Mouse (Mus musculus): Measurements from ENCODE around the gene Wdcp. TPM values are rescaled to one million over a fixed set of nuclear protein-coding genes. Genes with fewer than 3 reads are reported as not detected.

Gene Wdcp
- polyA plus RNA-seq, 1 experiment from 2014 or later, result 10.4 TPM

DNA sequence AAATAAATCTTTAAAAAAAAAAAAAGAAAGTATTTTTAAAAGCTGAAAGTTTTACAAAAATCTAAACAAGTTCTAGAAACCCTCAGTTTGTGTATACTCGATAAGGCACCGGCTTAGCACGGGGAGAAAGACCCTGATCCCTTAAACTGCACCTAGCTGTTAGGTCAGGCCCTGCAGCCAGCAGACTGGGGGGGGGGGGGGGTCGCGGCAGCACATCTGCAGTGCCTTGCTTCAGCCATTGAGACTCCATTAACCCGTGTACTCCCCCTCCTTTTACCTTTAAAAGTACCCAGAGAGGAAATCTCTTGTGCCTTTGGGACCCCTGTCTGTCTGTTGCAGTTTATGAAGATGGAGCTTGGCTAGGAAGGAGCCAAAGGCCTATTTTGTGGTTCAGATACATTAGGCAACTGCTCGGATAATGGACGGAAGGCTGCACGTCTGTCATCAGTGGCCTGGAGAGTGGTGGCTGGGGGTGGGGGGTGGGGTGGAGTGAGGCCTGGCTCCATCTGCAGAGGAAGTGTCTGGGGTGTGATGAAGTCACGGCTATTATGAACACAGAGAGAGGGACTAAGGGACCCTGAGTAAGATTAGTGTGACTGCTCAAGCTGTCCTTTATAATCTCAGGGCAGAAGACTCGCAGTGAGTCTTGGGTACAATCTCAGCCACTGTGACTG is 16.3 kb downstream of the Wdcp start:
- no peaks in the 10 kb centered on the region for H3K27me3 ChIP-seq (replicated peaks; ENCODE audit: control insufficient read depth, insufficient read depth, low read length)
- no peak overlapping the region for H3K9ac ChIP-seq (ENCODE audit: low read depth, low read length)
- H3K36me3 ChIP-seq (ENCODE audit: control insufficient read depth, insufficient read depth, low read length), result peaks cover 30% of the 10 kb centered on the region
- ATAC-seq (ENCODE audit: low read depth) (peak; percentile 21; the same call in 1 of the 2 replicates), DNase-seq (ENCODE audit: low spot score) (peak; percentile 24)
- H3K9me3 ChIP-seq (ENCODE audit: control insufficient read depth, low read length), result no peaks in the 10 kb centered on the region
- WGBS, result 34% methylated on average over 11 of the region's 11 CpGs
- no peak overlapping the region for H3K4me2 ChIP-seq (ENCODE audit: low read depth, low read length)
- no peak overlapping the region for H3K27ac ChIP-seq (replicated peaks; ENCODE audit: low read depth, low read length)
- H3K4me3 ChIP-seq (ENCODE audit: low read depth, low read length), result no peak overlapping the region
- H3K4me1 ChIP-seq (ENCODE audit: control insufficient read depth, insufficient read depth, low read length), result peaks cover 11% of the 10 kb centered on the region

- H3K4me3 ChIP-seq (ENCODE audit: low read depth, low read length), result no peak overlapping the region
- WGBS, result 94% methylated on average over 4 of the region's 4 CpGs
- H3K4me2 ChIP-seq (ENCODE audit: low read depth, low read length), result no peak overlapping the region
- no peaks in the 10 kb centered on the region for H3K27me3 ChIP-seq (replicated peaks; ENCODE audit: control insufficient read depth, insufficient read depth, low read length)
- no peaks in the 10 kb centered on the region for H3K9me3 ChIP-seq (ENCODE audit: control insufficient read depth, low read length)
- H3K27ac ChIP-seq (replicated peaks; ENCODE audit: low read depth, low read length), result no peak overlapping the region
- DNase-seq (ENCODE audit: low spot score), result no peak
- H3K4me1 ChIP-seq (ENCODE audit: control insufficient read depth, insufficient read depth, low read length), result peaks cover 13% of the 10 kb centered on the region
- H3K36me3 ChIP-seq (ENCODE audit: control insufficient read depth, insufficient read depth, low read length), result peaks cover 4% of the 10 kb centered on the region; the same call in 1 of the 2 replicates
- no peak overlapping the region for H3K9ac ChIP-seq (ENCODE audit: low read depth, low read length)
- no peak for ATAC-seq (ENCODE audit: low read depth)
Measured at GRCm38 (mm10) chr12:4862672-4863071, 19.6 kb downstream of the Wdcp start.

DNA sequence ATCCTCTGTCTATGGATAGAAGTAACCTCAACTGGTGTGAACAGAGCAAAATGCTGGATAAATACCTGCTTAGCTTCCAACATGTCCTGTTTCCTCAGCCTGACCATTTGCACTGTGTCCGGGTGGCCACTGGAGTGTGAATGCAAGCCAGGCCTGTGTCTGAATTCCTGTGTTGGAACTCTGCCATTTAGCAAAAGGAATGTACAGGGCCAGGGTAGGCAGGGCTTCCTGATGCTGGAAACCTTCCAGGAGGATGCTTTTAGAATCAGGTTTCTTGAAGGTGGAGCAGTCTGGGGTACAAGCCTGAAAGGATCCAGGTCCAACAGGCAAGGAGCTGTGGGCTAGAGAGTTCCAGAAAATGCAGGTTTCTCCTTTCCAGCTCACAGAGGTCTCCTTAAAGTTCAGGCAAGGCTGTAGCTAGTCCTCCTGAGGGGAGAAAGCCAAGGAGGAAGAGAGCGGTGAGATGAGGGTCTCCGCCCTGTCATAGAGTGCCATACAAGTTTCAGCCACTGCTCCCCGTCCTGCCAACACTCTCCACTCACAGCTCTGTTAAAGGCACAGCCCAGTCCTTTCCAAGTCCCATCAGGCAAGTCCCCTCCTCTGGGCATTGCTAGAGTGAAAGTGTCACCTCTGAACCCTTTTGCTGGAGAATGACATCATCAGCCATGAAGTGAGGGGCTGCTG is 20.7 kb downstream of the Wdcp start:
- H3K4me3 ChIP-seq (ENCODE audit: low read depth, low read length), result no peak overlapping the region
- no peak overlapping the region for H3K4me2 ChIP-seq (ENCODE audit: low read depth, low read length)
- H3K27me3 ChIP-seq (replicated peaks; ENCODE audit: control insufficient read depth, insufficient read depth, low read length), result no peaks in the 10 kb centered on the region
- H3K9me3 ChIP-seq (ENCODE audit: control insufficient read depth, low read length), result no peaks in the 10 kb centered on the region
- 0 out of 2 replicates have a peak overlapping the region, but pooled peaks have one; percentile 11 for H3K9ac ChIP-seq (ENCODE audit: low read depth, low read length)
- H3K36me3 ChIP-seq (ENCODE audit: control insufficient read depth, insufficient read depth, low read length), result no peaks in the 10 kb centered on the region
- 41% methylated on average over 4 of the region's 4 CpGs for WGBS
- H3K4me1 ChIP-seq (ENCODE audit: control insufficient read depth, insufficient read depth, low read length), result peaks cover 13% of the 10 kb centered on the region
- peak overlapping the region; percentile 61 for H3K27ac ChIP-seq (replicated peaks; ENCODE audit: low read depth, low read length)
- DNase-seq (ENCODE audit: low spot score) (peak; percentile 89), ATAC-seq (ENCODE audit: low read depth) (peak; percentile 79)

DNA sequence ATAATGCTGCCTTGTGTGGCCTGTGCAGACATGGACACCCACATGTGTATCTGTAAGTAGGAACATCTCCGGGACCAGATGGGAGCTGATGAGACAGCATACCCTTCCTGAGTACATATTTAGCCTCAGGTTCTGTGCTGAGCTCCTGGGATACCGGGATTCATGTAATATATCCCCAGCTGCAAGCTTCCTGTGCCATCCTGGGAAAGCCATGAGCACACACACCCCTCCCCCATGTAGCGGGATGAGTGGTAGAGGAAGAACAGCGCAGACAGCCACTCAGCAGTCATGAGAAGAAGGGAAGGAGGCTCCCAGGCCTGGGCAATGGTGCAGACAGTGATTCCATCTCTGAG is 21.2 kb downstream of the Wdcp start:
- ATAC-seq (ENCODE audit: low read depth), result peak; percentile 7; the same call in 1 of the 2 replicates
- peak; percentile 22 for DNase-seq (ENCODE audit: low spot score)
- Histone ChIP-seq H3K4me2 (ENCODE audit: low read depth, low read length) (no peak overlapping the region), H3K27me3 (replicated peaks; ENCODE audit: control insufficient read depth, insufficient read depth, low read length) (no peaks in the 10 kb centered on the region), H3K27ac (replicated peaks; ENCODE audit: low read depth, low read length) (peak overlapping the region; percentile 61), H3K9me3 (ENCODE audit: control insufficient read depth, low read length) (no peaks in the 10 kb centered on the region), H3K4me1 (ENCODE audit: control insufficient read depth, insufficient read depth, low read length) (peaks cover 13% of the 10 kb centered on the region), H3K36me3 (ENCODE audit: control insufficient read depth, insufficient read depth, low read length) (no peaks in the 10 kb centered on the region), H3K4me3 (ENCODE audit: low read depth, low read length) (no peak overlapping the region), H3K9ac (ENCODE audit: low read depth, low read length) (0 out of 2 replicates have a peak overlapping the region, but pooled peaks have one; percentile 11)
- WGBS, result 62% methylated on average over 4 of the region's 4 CpGs

GRCm38 (mm10) chr12:4868924-4869323 is 25.8 kb downstream of the Wdcp start:
- WGBS, result 75% methylated on average over 8 of the region's 8 CpGs
- no peak for DNase-seq (ENCODE audit: low spot score)

DNA sequence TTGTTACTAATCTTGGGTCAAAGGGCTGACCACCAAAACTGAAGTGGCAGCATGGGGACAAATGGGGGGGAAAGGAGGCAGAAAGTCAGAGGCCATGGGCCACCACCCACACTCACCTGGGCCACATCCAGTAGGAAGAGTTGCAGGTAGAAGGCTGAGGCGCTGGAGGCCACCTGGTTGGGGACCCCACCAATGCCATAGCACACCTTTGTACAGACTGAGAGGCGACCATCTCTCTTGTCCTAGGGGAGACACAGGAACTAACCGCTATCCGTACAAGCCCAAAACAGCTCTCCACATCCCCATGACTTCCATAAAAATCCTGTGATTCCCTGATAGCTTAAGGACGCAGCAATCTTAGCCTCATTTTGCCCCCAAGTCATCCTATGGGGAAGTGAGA is 28.2 kb downstream of the Wdcp start:
- no peaks in the 10 kb centered on the region for H3K27me3 ChIP-seq (replicated peaks; ENCODE audit: control insufficient read depth, insufficient read depth, low read length)
- no peak overlapping the region for H3K27ac ChIP-seq (replicated peaks; ENCODE audit: low read depth, low read length)
- H3K9ac ChIP-seq (ENCODE audit: low read depth, low read length), result no peak overlapping the region
- WGBS, result 85% methylated on average over 5 of the region's 5 CpGs
- DNase-seq (ENCODE audit: low spot score) (no peak), ATAC-seq (ENCODE audit: low read depth) (no peak)
- H3K4me2 ChIP-seq (ENCODE audit: low read depth, low read length), result no peak overlapping the region
- no peaks in the 10 kb centered on the region for H3K9me3 ChIP-seq (ENCODE audit: control insufficient read depth, low read length)
- no peaks in the 10 kb centered on the region for H3K36me3 ChIP-seq (ENCODE audit: control insufficient read depth, insufficient read depth, low read length)
- H3K4me3 ChIP-seq (ENCODE audit: low read depth, low read length), result no peak overlapping the region
- peaks cover 13% of the 10 kb centered on the region; the same call in 1 of the 2 replicates for H3K4me1 ChIP-seq (ENCODE audit: control insufficient read depth, insufficient read depth, low read length)

More at GRCm38 (mm10) chr12:4868924-4869323, 25.8 kb downstream of the Wdcp start:
- H3K9me3 ChIP-seq (ENCODE audit: control insufficient read depth, low read length), result no peaks in the 10 kb centered on the region
- no peak overlapping the region for H3K4me2 ChIP-seq (ENCODE audit: low read depth, low read length)
- no peaks in the 10 kb centered on the region for H3K36me3 ChIP-seq (ENCODE audit: control insufficient read depth, insufficient read depth, low read length)
- no peak for ATAC-seq (ENCODE audit: low read depth)
- H3K27me3 ChIP-seq (replicated peaks; ENCODE audit: control insufficient read depth, insufficient read depth, low read length), result no peaks in the 10 kb centered on the region
- H3K4me3 ChIP-seq (ENCODE audit: low read depth, low read length), result no peak overlapping the region
- H3K4me1 ChIP-seq (ENCODE audit: control insufficient read depth, insufficient read depth, low read length), result peaks cover 12% of the 10 kb centered on the region
- H3K27ac ChIP-seq (replicated peaks; ENCODE audit: low read depth, low read length), result no peak overlapping the region
- no peak overlapping the region for H3K9ac ChIP-seq (ENCODE audit: low read depth, low read length)

DNA sequence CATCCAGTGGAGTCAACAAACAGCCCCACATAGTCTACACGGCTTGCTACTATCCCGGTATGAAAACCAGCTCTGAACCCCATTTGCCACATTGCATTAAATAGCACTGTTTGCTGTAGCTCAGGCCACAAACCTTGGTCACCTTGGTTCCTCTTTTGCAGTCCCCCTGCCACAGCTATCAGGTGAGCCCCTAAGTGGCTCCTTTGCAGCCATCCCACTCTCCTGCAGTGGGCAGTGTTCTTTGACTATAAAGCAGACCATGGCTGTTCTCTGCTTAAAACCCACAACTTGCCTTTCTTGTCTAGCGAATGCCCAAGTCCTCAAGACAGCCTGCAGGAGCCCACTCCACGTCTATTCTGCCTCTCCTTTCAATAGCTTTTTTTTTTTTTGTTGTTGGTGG is 29.2 kb downstream of the Wdcp start:
- no peak overlapping the region for H3K9ac ChIP-seq (ENCODE audit: low read depth, low read length)
- H3K4me1 ChIP-seq (ENCODE audit: control insufficient read depth, insufficient read depth, low read length), result peaks cover 13% of the 10 kb centered on the region; the same call in 1 of the 2 replicates
- no peak overlapping the region for H3K27ac ChIP-seq (replicated peaks; ENCODE audit: low read depth, low read length)
- WGBS, result 64% methylated on average over 4 of the region's 4 CpGs
- DNase-seq (ENCODE audit: low spot score), result no peak
- H3K27me3 ChIP-seq (replicated peaks; ENCODE audit: control insufficient read depth, insufficient read depth, low read length), result no peaks in the 10 kb centered on the region
- H3K9me3 ChIP-seq (ENCODE audit: control insufficient read depth, low read length), result no peaks in the 10 kb centered on the region
- H3K4me3 ChIP-seq (ENCODE audit: low read depth, low read length), result no peak overlapping the region
- H3K36me3 ChIP-seq (ENCODE audit: control insufficient read depth, insufficient read depth, low read length), result no peaks in the 10 kb centered on the region
- no peak overlapping the region for H3K4me2 ChIP-seq (ENCODE audit: low read depth, low read length)
- no peak for ATAC-seq (ENCODE audit: low read depth)

DNA sequence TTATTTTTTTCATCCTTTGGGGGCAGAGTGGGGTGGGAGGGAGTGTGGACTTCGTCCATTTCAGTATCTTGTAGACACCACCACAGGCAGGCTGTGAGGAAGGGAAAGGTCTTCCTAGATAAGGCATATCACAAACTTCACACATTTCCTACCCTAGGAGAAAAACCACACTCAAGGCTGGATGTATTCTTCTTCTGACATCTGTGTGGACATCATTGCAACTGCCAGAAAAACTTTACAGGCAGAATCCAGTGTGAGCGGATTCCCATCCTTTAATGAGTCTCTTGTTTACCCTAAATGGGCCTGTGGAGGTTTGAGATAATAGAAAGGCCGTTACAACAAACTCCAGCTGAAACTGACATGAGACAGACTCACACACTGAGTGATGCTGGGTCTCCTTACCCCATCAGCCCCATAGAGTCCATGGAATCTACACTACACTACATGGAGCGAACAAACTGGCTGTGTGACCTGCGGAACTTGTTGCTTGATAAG is 29.9 kb downstream of the Wdcp start:
- H3K4me2 ChIP-seq (ENCODE audit: low read depth, low read length), result no peak overlapping the region
- H3K9me3 ChIP-seq (ENCODE audit: control insufficient read depth, low read length), result no peaks in the 10 kb centered on the region
- no peaks in the 10 kb centered on the region for H3K27me3 ChIP-seq (replicated peaks; ENCODE audit: control insufficient read depth, insufficient read depth, low read length)
- H3K4me3 ChIP-seq (ENCODE audit: low read depth, low read length), result no peak overlapping the region
- no peak overlapping the region for H3K27ac ChIP-seq (replicated peaks; ENCODE audit: low read depth, low read length)
- no peak for ATAC-seq (ENCODE audit: low read depth)
- peaks cover 13% of the 10 kb centered on the region; the same call in 1 of the 2 replicates for H3K4me1 ChIP-seq (ENCODE audit: control insufficient read depth, insufficient read depth, low read length)
- 77% methylated on average over 5 of the region's 5 CpGs for WGBS
- no peak overlapping the region for H3K9ac ChIP-seq (ENCODE audit: low read depth, low read length)
- DNase-seq (ENCODE audit: low spot score), result no peak
- no peaks in the 10 kb centered on the region for H3K36me3 ChIP-seq (ENCODE audit: control insufficient read depth, insufficient read depth, low read length)

Measured in embryonic facial prominence, embryonic 14.5 days (tissue).